Mouse (Mus musculus): Measurements from ENCODE around the gene Gls. TPM values are rescaled to one million over a fixed set of nuclear protein-coding genes. Genes with fewer than 3 reads are reported as not detected.

Gene Gls
- polyA plus RNA-seq, 2 experiments, result 44.9 to 126 TPM

GRCm38 (mm10) chr1:52146214-52146970, 86.6 kb downstream of the Gls start:
- WGBS, result 50% methylated on average over 12 of the region's 12 CpGs
- peak; percentile 76 for ATAC-seq (ENCODE audit: low FRiP score, low read depth)
- H3K9me3 ChIP-seq (ENCODE audit: control insufficient read depth, low read length), result no peaks in the 10 kb centered on the region
- DNase-seq (ENCODE audit: low spot score), result peak; percentile 77
- H3K27me3 ChIP-seq (ENCODE audit: control insufficient read depth, insufficient read depth, low read length), result no peaks in the 10 kb centered on the region
- H3K9ac ChIP-seq (ENCODE audit: low read depth, low read length, severe bottlenecking), result no peak overlapping the region
- no peak overlapping the region for H3K27ac ChIP-seq (replicated peaks; ENCODE audit: low read depth, low read length)
- H3K4me3 ChIP-seq (replicated peaks; ENCODE audit: low read length), result no peak overlapping the region
- H3K36me3 ChIP-seq (ENCODE audit: control insufficient read depth, insufficient read depth, low read length), result peaks cover 8% of the 10 kb centered on the region
- no peak for TF ChIP-seq POLR2A (IDR thresholded peaks at IDR 0.05; ENCODE audit: borderline replicate concordance, extremely low read depth, insufficient read depth, insufficient read length)
- H3K4me1 ChIP-seq (ENCODE audit: control insufficient read depth, insufficient read depth, low read length), result peaks cover 12% of the 10 kb centered on the region; the same call in 1 of the 2 replicates
- H3K4me2 ChIP-seq (replicated peaks; ENCODE audit: low read depth, low read length, severe bottlenecking), result no peak overlapping the region

GRCm38 (mm10) chr1:52144907-52145306, 88.1 kb downstream of the Gls start:
- WGBS, result 74% methylated on average over 10 of the region's 10 CpGs
- no peaks in the 10 kb centered on the region for H3K9me3 ChIP-seq (ENCODE audit: control insufficient read depth, low read length)
- H3K27ac ChIP-seq (replicated peaks; ENCODE audit: low read depth, low read length), result no peak overlapping the region

GRCm38 (mm10) chr1:52143596-52144156, 89.4 kb downstream of the Gls start:
- ATAC-seq (ENCODE audit: low FRiP score, low read depth), result no peak
- Histone ChIP-seq H3K4me3 (replicated peaks; ENCODE audit: low read length) (no peak overlapping the region), H3K27ac (replicated peaks; ENCODE audit: low read depth, low read length) (no peak overlapping the region), H3K9me3 (ENCODE audit: control insufficient read depth, low read length) (no peaks in the 10 kb centered on the region), H3K27me3 (ENCODE audit: control insufficient read depth, insufficient read depth, low read length) (no peaks in the 10 kb centered on the region), H3K4me1 (ENCODE audit: control insufficient read depth, insufficient read depth, low read length) (peaks cover 4% of the 10 kb centered on the region; the same call in 1 of the 2 replicates), H3K36me3 (ENCODE audit: control insufficient read depth, insufficient read depth, low read length) (peaks cover 6% of the 10 kb centered on the region), H3K9ac (ENCODE audit: low read depth, low read length, severe bottlenecking) (no peak overlapping the region), H3K4me2 (replicated peaks; ENCODE audit: low read depth, low read length, severe bottlenecking) (no peak overlapping the region)
- TF ChIP-seq POLR2A (IDR thresholded peaks at IDR 0.05; ENCODE audit: borderline replicate concordance, extremely low read depth, insufficient read depth, insufficient read length), result no peak
- WGBS, result 79% methylated on average over 7 of the region's 7 CpGs
- no peak for DNase-seq (ENCODE audit: low spot score)

More at GRCm38 (mm10) chr1:52144907-52145306, 88.1 kb downstream of the Gls start:
- ATAC-seq (ENCODE audit: low FRiP score, low read depth), result no peak
- peaks cover 6% of the 10 kb centered on the region for H3K36me3 ChIP-seq (ENCODE audit: control insufficient read depth, insufficient read depth, low read length)
- H3K9ac ChIP-seq (ENCODE audit: low read depth, low read length, severe bottlenecking), result no peak overlapping the region
- H3K4me3 ChIP-seq (replicated peaks; ENCODE audit: low read length), result no peak overlapping the region
- no peak for TF ChIP-seq POLR2A (IDR thresholded peaks at IDR 0.05; ENCODE audit: borderline replicate concordance, extremely low read depth, insufficient read depth, insufficient read length)
- no peaks in the 10 kb centered on the region for H3K27me3 ChIP-seq (ENCODE audit: control insufficient read depth, insufficient read depth, low read length)
- H3K4me2 ChIP-seq (replicated peaks; ENCODE audit: low read depth, low read length, severe bottlenecking), result no peak overlapping the region
- no peak for DNase-seq (ENCODE audit: low spot score)
- peaks cover 7% of the 10 kb centered on the region; the same call in 1 of the 2 replicates for H3K4me1 ChIP-seq (ENCODE audit: control insufficient read depth, insufficient read depth, low read length)

- 71% methylated on average over 4 of the region's 4 CpGs for WGBS
- Histone ChIP-seq H3K9me3 (ENCODE audit: control insufficient read depth, low read length) (no peaks in the 10 kb centered on the region), H3K4me3 (replicated peaks; ENCODE audit: low read length) (no peak overlapping the region), H3K4me1 (ENCODE audit: control insufficient read depth, insufficient read depth, low read length) (peaks cover 2% of the 10 kb centered on the region; the same call in 1 of the 2 replicates), H3K36me3 (ENCODE audit: control insufficient read depth, insufficient read depth, low read length) (peaks cover 8% of the 10 kb centered on the region), H3K4me2 (replicated peaks; ENCODE audit: low read depth, low read length, severe bottlenecking) (no peak overlapping the region), H3K27ac (replicated peaks; ENCODE audit: low read depth, low read length) (no peak overlapping the region), H3K9ac (ENCODE audit: low read depth, low read length, severe bottlenecking) (no peak overlapping the region), H3K27me3 (ENCODE audit: control insufficient read depth, insufficient read depth, low read length) (no peaks in the 10 kb centered on the region)
- ATAC-seq (ENCODE audit: low FRiP score, low read depth) (no peak), DNase-seq (ENCODE audit: low spot score) (no peak)
- TF ChIP-seq POLR2A (IDR thresholded peaks at IDR 0.05; ENCODE audit: borderline replicate concordance, extremely low read depth, insufficient read depth, insufficient read length), result no peak
These were observed 89.8 kb downstream of the Gls start for GRCm38 (mm10) chr1:52143191-52143590.

GRCm38 (mm10) chr1:52142117-52142516, 90.9 kb downstream of the Gls start:
- H3K4me2 ChIP-seq (replicated peaks; ENCODE audit: low read depth, low read length, severe bottlenecking), result no peak overlapping the region
- H3K9ac ChIP-seq (ENCODE audit: low read depth, low read length, severe bottlenecking), result no peak overlapping the region
- H3K27ac ChIP-seq (replicated peaks; ENCODE audit: low read depth, low read length), result no peak overlapping the region
- H3K27me3 ChIP-seq (ENCODE audit: control insufficient read depth, insufficient read depth, low read length), result no peaks in the 10 kb centered on the region
- no peak for TF ChIP-seq POLR2A (IDR thresholded peaks at IDR 0.05; ENCODE audit: borderline replicate concordance, extremely low read depth, insufficient read depth, insufficient read length)
- H3K36me3 ChIP-seq (ENCODE audit: control insufficient read depth, insufficient read depth, low read length), result peaks cover 9% of the 10 kb centered on the region
- no peak overlapping the region for H3K4me3 ChIP-seq (replicated peaks; ENCODE audit: low read length)
- no peak for DNase-seq (ENCODE audit: low spot score)
- H3K9me3 ChIP-seq (ENCODE audit: control insufficient read depth, low read length), result no peaks in the 10 kb centered on the region
- WGBS, result 62% methylated on average over 4 of the region's 4 CpGs
- ATAC-seq (ENCODE audit: low FRiP score, low read depth), result no peak
- H3K4me1 ChIP-seq (ENCODE audit: control insufficient read depth, insufficient read depth, low read length), result no peaks in the 10 kb centered on the region
